Mouse (Mus musculus): Measurements from ENCODE around the gene Camkv.

The Camkv gene

DNA sequence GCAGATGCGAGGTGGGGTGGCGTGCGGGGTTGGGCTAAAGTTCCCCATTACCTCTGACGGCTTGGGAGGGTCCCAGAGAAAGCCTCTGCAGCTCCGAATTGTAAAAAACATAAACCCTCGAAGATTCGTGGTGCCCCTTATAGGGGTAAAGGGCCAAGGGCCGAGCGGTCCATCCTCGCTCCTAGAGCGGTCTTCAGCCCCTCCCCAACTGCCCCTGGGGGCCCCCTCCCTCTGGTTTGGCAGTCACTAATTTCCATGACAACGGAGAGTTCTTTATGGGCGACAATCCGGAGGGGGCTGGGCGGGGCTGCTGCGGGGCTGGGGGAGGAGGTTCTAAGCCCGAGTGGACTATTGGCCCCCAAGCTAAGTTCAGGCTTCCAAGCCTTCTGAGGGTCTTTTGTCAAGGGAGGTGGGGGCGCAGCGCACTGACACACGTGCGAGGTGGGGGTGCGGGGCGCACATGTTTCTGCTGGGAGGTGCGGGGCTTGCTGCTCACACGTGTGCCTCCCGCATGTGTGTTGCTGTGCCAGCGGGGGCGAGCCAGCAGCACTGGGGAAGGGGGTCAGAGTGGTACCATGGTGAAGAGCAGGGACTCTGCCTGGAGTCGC is 845 bp downstream of the Camkv start:
- DNase-seq (ENCODE audit: low read depth, low spot score) = no peak
- Histone ChIP-seq H3K27me3 (ENCODE audit: control insufficient read depth, insufficient read depth, low read length, poor library complexity, severe bottlenecking) (no peaks in the 10 kb centered on the region), H3K36me3 (ENCODE audit: control insufficient read depth, insufficient read depth, low read length, poor library complexity, severe bottlenecking) (no peaks in the 10 kb centered on the region)

DNA sequence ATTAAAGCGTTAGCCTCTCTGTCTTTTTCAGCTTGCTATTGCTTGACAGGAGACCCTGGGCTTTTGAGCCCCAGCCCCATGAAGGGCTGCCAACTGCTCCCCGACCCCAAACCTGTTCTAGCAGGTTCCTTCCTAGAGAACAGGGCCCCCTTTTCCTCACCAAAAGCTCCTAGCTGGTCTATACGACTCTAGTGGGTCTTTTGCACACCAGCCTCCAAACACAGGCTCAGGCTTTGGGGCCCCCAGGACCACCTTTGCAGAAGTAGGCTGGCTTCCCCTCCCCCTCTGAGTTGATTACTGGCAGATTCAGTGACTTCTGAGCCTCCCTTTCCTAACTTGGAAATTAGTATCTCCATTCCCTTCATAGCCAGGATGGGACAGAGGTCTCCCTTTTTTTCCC is 1.4 kb downstream of the Camkv start:
- no peaks in the 10 kb centered on the region for H3K36me3 ChIP-seq (ENCODE audit: control insufficient read depth, insufficient read depth, low read length, poor library complexity, severe bottlenecking)
- DNase-seq (ENCODE audit: low read depth, low spot score) = no peak
- H3K27me3 ChIP-seq (ENCODE audit: control insufficient read depth, insufficient read depth, low read length, poor library complexity, severe bottlenecking) = no peaks in the 10 kb centered on the region

DNA sequence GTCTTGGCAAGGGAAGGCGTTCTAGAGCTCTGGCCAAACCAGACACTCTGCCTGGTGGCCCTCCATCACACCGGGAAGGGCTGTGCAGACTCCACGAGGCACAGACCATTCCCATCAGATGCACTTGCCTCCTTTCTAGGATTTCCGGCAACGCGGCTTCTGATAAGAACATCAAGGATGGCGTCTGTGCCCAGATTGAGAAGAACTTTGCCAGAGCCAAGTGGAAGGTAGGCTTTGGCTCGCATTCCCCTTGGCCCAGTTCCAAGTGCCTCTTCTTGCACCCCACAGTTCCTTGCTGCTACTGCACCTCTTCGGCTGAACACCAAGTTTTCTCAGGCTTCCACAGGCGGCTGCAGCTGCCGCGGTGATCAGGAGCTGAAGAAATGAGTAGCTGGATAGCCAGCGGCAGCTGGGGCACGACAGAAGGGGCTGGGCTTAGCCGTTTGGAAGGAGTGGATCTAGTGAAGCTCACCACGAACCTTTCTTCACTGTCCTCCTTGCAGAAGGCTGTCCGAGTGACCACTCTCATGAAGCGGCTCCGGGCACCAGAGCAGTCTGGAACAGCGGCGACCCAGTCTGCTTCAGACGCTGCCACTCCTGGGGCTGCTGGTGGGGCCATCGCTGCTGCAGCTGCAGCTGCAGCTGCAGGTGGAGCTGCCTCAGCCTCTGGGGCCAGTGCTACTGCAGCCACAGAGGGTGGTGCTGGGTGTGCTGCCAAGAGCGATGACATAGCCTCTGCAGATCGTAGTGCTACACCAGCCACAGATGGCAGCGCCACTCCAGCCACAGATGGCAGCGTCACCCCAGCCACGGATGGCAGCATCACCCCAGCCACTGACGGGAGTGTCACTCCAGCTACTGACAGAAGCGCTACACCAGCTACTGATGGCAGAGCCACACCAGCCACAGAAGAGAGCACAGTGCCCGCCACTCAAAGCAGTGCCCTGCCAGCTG is 12.0 kb downstream of the Camkv start:
- Histone ChIP-seq H3K36me3 (ENCODE audit: control insufficient read depth, insufficient read depth, low read length, poor library complexity, severe bottlenecking) (no peaks in the 10 kb centered on the region), H3K27me3 (ENCODE audit: control insufficient read depth, insufficient read depth, low read length, poor library complexity, severe bottlenecking) (no peaks in the 10 kb centered on the region)
- no peak for DNase-seq (ENCODE audit: low read depth, low spot score)

DNA sequence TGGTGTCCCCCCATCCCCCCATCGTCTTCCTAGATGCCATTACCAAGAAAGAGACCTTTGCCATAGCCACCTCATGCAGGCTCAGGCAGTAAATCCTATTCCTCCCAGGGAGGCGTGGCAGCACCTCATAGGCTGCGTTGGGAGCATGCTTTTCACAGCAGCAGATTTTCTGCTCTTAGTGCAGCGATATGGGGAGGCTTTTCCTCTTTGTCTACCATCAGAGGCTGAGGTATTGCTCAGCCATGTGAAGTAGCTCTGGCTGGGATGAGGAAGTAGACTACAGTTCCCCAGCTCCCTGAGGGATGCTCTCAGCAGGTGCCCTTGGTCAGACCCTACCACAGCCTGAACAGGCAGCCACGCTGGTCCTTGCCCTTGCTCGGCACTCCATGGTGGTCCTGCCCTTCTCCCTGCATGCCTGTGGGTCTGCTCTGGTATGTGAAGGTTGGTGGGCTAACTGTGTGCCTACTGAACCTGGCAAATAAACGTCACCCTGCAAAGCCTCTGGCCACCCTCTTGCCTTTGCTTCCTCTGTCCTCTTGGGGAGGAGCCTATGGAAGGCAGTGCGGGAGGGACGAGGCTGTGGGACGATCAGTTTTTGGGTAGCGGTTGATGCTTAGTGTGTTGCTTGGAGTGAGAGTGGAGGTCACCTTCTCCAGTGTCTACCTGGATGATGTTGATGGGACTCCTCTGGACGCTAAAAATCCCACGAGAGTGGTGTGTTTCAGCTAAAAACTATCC is 13.9 kb downstream of the Camkv start:
- peak; percentile 26 for DNase-seq (ENCODE audit: low read depth, low spot score)
- Histone ChIP-seq H3K27me3 (ENCODE audit: control insufficient read depth, insufficient read depth, low read length, poor library complexity, severe bottlenecking) (no peaks in the 10 kb centered on the region), H3K36me3 (ENCODE audit: control insufficient read depth, insufficient read depth, low read length, poor library complexity, severe bottlenecking) (no peaks in the 10 kb centered on the region)

DNA sequence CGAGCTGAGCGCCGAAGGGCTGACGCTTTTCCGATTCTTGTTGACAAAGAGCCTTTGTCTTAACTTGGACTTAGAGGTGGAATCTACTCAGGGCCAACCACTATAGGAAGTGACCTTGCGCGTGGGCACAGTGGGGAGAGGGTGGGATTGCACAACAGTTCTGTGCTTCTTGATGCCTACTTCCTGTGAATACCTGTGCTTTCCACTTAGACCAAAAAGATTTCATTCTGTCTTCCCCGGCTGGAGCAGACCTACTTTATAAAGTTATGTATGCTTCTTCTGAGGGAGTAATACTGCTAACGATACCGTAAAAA is 14.4 kb downstream of the Camkv start, which contains the start of gene Traip:
Gene Traip, plus strand, starts transcription at position 215 of the 314 bp plus-strand sequence.
- Histone ChIP-seq H3K27me3 (ENCODE audit: control insufficient read depth, insufficient read depth, low read length, poor library complexity, severe bottlenecking) (no peaks in the 10 kb centered on the region), H3K36me3 (ENCODE audit: control insufficient read depth, insufficient read depth, low read length, poor library complexity, severe bottlenecking) (no peaks in the 10 kb centered on the region)
- no peak for DNase-seq (ENCODE audit: low read depth, low spot score)

DNA sequence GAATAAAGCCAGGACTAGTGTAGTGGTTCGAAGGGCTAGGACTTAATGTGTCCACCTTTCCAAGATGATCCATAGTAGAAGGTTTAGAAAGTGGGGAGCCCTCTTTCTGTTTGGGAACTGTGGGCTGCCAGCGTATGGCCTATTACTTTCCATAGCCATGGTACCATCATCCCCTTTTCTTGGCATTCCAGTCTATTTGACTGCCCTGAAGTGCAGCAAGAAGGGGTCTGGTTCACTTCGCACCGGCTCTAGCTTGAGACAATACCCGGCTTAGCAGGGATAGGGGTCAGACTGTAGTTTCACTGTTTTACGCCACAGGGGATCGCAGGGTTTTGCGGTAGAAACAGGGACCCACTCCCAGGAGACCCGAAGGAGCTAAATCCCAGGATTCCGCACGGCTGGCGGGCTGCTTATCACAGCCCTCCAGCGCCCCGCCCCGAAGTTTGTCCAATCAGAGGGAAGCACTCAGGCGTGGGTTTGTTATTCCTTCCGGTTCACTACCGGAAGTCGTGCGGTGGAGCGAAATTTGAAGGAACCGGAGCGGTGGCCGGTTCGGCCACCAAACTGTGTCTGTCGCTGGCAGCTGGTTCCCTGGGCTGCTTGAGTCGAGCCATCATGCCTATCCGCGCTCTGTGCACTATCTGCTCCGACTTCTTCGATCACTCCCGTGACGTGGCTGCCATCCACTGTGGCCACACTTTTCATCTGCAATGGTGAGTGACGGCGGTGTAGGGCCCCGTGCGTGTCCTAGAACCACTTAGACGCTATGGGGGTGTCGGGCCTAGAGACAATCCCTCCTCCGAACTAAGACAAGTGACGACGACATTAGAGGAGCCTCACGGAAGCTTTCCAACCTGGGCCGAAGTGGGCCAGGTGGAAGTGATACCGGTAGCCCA is 15.2 kb downstream of the Camkv start:
- DNase-seq (ENCODE audit: low read depth, low spot score) = peak; percentile 81
- Histone ChIP-seq H3K36me3 (ENCODE audit: control insufficient read depth, insufficient read depth, low read length, poor library complexity, severe bottlenecking) (0 out of 2 replicates have a peak, but pooled peaks cover under 1% of the 10 kb centered on the region), H3K27me3 (ENCODE audit: control insufficient read depth, insufficient read depth, low read length, poor library complexity, severe bottlenecking) (no peaks in the 10 kb centered on the region)

DNA sequence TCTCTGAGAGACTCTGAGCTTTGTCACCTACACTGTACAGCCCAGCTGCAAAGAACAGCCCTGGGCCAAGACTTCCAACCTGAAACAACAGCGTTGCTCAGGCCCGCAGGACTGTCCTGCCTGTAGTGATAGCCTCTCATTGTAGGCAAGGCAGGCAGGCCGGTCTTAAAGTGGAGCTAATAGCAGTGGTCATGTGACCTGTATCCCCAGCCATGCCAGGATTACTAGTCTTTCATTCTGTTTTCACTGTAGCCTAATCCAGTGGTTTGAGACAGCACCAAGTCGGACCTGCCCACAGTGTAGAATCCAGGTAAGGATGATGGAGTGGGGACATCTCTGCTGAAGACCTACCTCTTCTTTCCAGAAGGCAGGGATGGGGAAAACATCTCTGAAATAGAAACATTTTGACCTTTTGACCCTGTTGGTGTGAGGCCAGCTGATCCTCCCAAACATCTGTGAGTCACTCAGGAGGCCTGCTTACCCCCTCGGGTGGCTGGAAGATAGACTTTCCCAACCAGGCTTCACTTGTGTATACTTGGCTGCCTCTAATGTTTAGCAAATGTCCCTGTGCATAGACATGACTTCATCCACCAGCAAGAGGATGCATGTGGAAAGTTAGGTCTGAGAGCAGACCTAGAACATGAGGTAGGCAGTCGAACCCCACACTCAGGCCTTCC is 20.3 kb downstream of the Camkv start:
- DNase-seq (ENCODE audit: low read depth, low spot score) = no peak
- H3K36me3 ChIP-seq (ENCODE audit: control insufficient read depth, insufficient read depth, low read length, poor library complexity, severe bottlenecking) = 0 out of 2 replicates have a peak, but pooled peaks cover 2% of the 10 kb centered on the region

DNA sequence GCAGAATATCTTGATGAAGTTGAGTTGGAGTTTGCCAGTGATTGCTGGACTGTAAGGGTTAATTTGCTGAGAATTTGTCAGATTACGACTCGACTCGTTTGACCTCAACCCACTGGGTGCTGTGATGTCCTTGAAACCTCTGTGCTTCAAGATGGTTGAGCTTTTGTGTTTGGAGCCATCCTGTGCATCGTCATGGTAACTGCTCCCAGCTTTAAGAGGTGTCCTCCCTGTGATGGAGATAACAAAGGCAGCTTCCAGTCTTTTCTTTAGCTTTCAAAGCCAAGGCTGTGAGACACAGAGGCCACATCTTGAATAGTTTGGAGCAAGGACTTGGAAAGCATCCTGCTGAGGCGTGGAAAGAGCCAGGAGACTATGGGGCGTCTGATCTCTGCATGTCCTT is 21.7 kb downstream of the Camkv start:
- 0 out of 2 replicates have a peak, but pooled peaks cover 2% of the 10 kb centered on the region for H3K36me3 ChIP-seq (ENCODE audit: control insufficient read depth, insufficient read depth, low read length, poor library complexity, severe bottlenecking)
- no peak for DNase-seq (ENCODE audit: low read depth, low spot score)

More for the DNA sequence above, 20.3 kb downstream of the Camkv start:
- no peaks in the 10 kb centered on the region for H3K27me3 ChIP-seq (ENCODE audit: control insufficient read depth, insufficient read depth, low read length, poor library complexity, severe bottlenecking)

DNA sequence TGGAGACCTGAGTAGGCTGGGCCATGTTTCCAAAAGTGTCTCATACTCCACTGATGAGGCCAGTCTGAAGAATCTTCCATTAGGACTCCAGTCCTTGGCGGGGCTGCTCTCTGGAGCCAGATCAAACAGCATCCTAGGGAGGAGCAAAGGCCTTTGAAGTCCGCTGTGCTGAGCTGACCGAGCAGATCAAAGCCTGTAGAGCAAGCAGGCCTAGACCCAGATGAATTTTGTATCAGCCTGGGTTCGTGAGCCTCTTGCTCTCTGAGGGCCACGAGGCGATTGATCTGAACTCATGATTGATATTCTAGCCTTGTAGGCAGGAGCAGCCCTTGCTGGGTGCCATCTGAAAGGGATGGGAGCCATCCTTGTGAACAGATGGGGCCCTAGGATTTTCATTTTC is 24.4 kb downstream of the Camkv start:
- no peak for DNase-seq (ENCODE audit: low read depth, low spot score)
- 0 out of 2 replicates have a peak, but pooled peaks cover 2% of the 10 kb centered on the region for H3K36me3 ChIP-seq (ENCODE audit: control insufficient read depth, insufficient read depth, low read length, poor library complexity, severe bottlenecking)
- no peaks in the 10 kb centered on the region for H3K27me3 ChIP-seq (ENCODE audit: control insufficient read depth, insufficient read depth, low read length, poor library complexity, severe bottlenecking)

More for the DNA sequence above, 21.7 kb downstream of the Camkv start:
- H3K27me3 ChIP-seq (ENCODE audit: control insufficient read depth, insufficient read depth, low read length, poor library complexity, severe bottlenecking) = no peaks in the 10 kb centered on the region

DNA sequence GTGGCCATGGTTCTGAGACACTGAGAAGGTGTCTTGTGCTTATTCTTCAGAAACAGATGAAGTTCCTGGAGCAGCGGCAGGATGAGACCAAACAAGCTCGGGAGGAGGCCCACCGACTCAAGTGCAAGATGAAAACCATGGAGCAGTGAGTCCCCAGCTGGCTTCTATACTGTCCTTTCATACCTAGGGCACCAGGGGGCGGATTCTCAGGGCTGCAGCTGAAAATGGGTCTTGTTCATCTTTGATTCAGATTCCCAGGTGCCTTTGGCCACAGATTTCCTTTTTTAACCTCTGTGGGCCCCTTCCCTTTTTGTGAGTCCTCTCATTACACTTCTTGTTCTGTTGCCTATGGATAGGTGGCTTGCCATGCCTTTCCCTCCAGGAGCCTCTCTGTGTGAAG is 25.5 kb downstream of the Camkv start:
- H3K36me3 ChIP-seq (ENCODE audit: control insufficient read depth, insufficient read depth, low read length, poor library complexity, severe bottlenecking) = no peaks in the 10 kb centered on the region
- DNase-seq (ENCODE audit: low read depth, low spot score) = peak; percentile 41
- no peaks in the 10 kb centered on the region for H3K27me3 ChIP-seq (ENCODE audit: control insufficient read depth, insufficient read depth, low read length, poor library complexity, severe bottlenecking)

DNA sequence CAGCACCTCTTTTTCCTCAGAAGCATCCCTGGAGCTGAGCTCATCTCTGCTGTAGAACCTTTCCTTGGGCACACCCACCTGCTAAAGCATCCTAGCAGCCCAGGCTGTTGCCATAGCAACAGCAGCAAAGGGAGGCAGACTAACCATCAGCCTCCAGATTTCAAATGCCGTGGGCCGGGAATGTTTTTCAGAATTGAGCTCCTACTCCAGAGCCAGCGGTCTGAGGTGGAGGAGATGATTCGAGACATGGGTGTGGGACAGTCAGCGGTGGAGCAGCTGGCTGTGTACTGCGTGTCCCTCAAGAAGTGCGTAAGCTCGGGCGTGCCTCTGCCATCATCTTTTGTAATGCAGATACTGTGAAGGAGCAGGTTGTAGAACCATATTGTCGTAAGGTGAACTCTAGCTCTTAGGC is 25.9 kb downstream of the Camkv start:
- Histone ChIP-seq H3K36me3 (ENCODE audit: control insufficient read depth, insufficient read depth, low read length, poor library complexity, severe bottlenecking) (no peaks in the 10 kb centered on the region), H3K27me3 (ENCODE audit: control insufficient read depth, insufficient read depth, low read length, poor library complexity, severe bottlenecking) (no peaks in the 10 kb centered on the region)
- no peak for DNase-seq (ENCODE audit: low read depth, low spot score)

DNA sequence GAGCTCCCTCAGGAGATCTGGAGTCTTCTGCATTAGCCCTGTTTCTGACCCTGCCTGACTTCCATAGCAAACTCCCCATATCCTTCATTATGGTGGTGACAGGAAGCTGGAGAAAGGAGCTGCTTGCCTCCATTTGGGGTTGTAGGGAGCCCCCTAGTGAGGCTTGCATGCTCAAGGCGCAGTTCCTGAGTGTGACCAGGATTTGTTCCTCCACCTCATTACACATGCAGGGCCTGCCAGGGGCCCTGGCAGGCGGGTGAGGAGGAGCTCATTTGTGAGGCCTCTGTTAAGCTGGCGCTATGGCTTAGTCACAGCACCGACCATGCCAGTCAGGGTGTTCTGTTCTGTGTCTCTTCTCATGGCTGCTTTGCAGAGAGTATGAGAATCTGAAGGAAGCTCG is 26.4 kb downstream of the Camkv start:
- H3K36me3 ChIP-seq (ENCODE audit: control insufficient read depth, insufficient read depth, low read length, poor library complexity, severe bottlenecking) = no peaks in the 10 kb centered on the region
- no peaks in the 10 kb centered on the region for H3K27me3 ChIP-seq (ENCODE audit: control insufficient read depth, insufficient read depth, low read length, poor library complexity, severe bottlenecking)
- DNase-seq (ENCODE audit: low read depth, low spot score) = no peak

DNA sequence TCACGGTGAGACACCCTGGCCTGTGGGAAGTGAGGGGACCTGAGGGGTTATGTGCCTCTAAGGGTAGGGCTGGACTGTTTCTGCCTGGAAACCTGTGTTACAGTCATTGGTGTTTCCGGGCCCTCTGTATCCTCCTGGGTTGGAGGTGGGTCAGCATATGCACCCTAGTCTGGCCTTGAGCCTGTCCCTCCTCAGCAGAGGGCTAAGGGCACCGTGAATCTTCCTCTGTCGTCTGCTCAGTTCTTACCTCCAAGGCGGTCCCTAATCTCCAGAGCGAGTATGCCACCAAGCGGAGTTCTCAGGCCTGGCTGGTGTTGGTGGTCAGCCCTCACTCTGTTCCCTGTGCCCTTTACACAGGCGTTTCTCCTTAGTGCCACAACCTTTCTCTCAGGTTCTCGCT is 27.4 kb downstream of the Camkv start:
- DNase-seq (ENCODE audit: low read depth, low spot score) = no peak
- Histone ChIP-seq H3K36me3 (ENCODE audit: control insufficient read depth, insufficient read depth, low read length, poor library complexity, severe bottlenecking) (no peaks in the 10 kb centered on the region), H3K27me3 (ENCODE audit: control insufficient read depth, insufficient read depth, low read length, poor library complexity, severe bottlenecking) (no peaks in the 10 kb centered on the region)

DNA sequence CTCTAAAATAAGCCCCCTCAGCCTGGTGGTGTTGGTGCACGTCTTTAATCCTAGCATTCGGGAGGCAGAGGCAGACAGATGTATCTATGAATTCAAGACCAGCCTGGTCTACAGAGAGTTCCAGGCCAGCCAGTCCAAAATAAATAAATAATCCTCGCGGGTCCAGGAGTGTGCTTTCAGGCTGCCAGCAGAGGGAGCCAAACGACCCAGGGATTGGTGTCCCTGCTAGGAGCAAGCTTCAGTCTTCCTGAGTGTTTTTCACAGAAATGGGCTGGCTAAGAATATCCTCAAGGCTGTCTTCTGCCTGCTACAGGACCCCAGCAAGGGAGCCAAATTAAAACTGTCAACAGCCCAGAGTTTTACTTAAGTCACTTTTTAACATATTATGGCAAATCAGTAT is 28.2 kb downstream of the Camkv start:
- peak; percentile 90 for DNase-seq (ENCODE audit: low read depth, low spot score)
- no peaks in the 10 kb centered on the region for H3K27me3 ChIP-seq (ENCODE audit: control insufficient read depth, insufficient read depth, low read length, poor library complexity, severe bottlenecking)
- H3K36me3 ChIP-seq (ENCODE audit: control insufficient read depth, insufficient read depth, low read length, poor library complexity, severe bottlenecking) = no peaks in the 10 kb centered on the region
